In the genomic region with DNA sequence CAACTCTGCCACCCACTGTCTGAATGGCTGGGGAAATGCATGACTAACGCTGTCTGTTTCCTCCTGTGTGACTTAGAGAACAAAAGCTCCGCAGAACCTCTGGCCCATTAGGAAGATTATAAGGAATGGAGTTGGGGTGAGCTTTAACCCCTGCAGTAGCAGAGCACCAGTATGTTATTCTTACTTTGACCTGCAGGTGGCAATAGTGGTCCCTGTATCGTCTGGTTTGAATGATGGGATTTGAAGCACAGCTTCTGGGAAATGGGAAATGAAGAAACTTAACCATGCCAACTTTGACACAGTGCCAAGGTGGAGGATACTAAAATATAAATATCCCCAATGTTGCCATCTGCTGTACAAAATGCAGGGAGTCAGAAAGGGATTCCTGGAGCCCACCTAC, we compare ENCODE assay signal across 1 mouse cellular context.
TF ChIP-seq lines count a peak whose summit lies in the region.

No protein-coding gene starts in this region.

TF ChIP-seq in MEL, 35 proteins besides CTCF, POLR2A, EP300 and RAD21 (continued from another document):
- TF ChIP-seq GATA1 (IDR thresholded peaks at IDR 0.05; ENCODE audit: low read depth, low read length), result no peak
- no peak for TF ChIP-seq MAX (IDR thresholded peaks at IDR 0.05; ENCODE audit: low read length)
